Mouse (Mus musculus): ENCODE data around the gene Slc35c2. TPM values are rescaled to one million over a fixed set of nuclear protein-coding genes. Genes with fewer than 3 reads are reported as not detected.

The Slc35c2 gene
- polyA plus RNA-seq, 1 experiment from 2014 or later = 73.4 TPM

DNA sequence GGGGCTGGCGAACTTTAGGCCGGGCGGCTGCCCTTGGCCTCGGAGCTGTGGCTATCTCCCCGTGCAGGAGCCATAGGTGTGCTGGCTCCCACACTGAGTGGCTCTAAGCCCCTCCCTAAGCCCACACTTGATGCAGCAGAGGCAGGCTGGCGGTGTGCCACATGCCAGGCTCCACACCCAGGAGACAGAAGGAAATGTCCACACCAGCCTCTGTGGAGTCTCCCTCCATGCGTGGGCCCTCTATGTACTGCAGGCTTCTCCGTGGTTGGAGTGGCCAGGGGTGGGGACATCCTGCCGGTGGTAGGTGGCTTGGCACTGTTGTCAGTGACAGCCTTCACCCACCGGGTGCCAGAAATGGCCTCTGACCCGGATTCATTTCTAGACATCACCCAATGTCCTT is 58.6 kb downstream of the Slc35c2 start:
- 64% methylated on average over 11 of the region's 11 CpGs for WGBS
- Histone ChIP-seq H3K9ac (ENCODE audit: low read depth, low read length) (no peak overlapping the region), H3K36me3 (ENCODE audit: control insufficient read depth, insufficient read depth, low read length) (no peaks in the 10 kb centered on the region), H3K4me3 (ENCODE audit: low read length) (no peak overlapping the region), H3K9me3 (ENCODE audit: control insufficient read depth, low read length) (no peaks in the 10 kb centered on the region), H3K4me1 (ENCODE audit: control insufficient read depth, insufficient read depth, low read depth, low read length) (peaks cover 8% of the 10 kb centered on the region), H3K4me2 (ENCODE audit: low read length) (no peak overlapping the region), H3K27ac (ENCODE audit: low read depth, low read length) (no peak overlapping the region), H3K27me3 (replicated peaks; ENCODE audit: control insufficient read depth, insufficient read depth, low read length) (peaks cover 6% of the 10 kb centered on the region)
- no peak for ATAC-seq

Other genes starting within 250 kb of the Slc35c2 start
- gene Cd40, start 232.2 kb downstream of the Slc35c2 start, polyA plus RNA-seq (2015; fragmentation: Nextera tagmentation; extraction: Ambion mirVana) = 6.1 and 7.9 TPM in 2 replicates
- not detected in 2 replicates for gene 1700025C18Rik, start 197.1 kb downstream of the Slc35c2 start, polyA plus RNA-seq (2015; fragmentation: Nextera tagmentation; extraction: Ambion mirVana)
- 11.0 and 13.1 TPM in 2 replicates for gene Cdh22, start 53.0 kb downstream of the Slc35c2 start, polyA plus RNA-seq (2015; fragmentation: Nextera tagmentation; extraction: Ambion mirVana)
- 96.2 and 115 TPM in 2 replicates for gene Elmo2, start 38.6 kb upstream of the Slc35c2 start, polyA plus RNA-seq (2015; fragmentation: Nextera tagmentation; extraction: Ambion mirVana)
- 4.5 and 5.5 TPM in 2 replicates for gene Zfp663, start 80.9 kb upstream of the Slc35c2 start, polyA plus RNA-seq (2015; fragmentation: Nextera tagmentation; extraction: Ambion mirVana)
- 6.8 and 9.0 TPM in 2 replicates for gene Zfp334, start 100.4 kb upstream of the Slc35c2 start, polyA plus RNA-seq (2015; fragmentation: Nextera tagmentation; extraction: Ambion mirVana)
- gene Ocstamp, start 112.5 kb upstream of the Slc35c2 start, polyA plus RNA-seq (2015; fragmentation: Nextera tagmentation; extraction: Ambion mirVana) = 0.04 and 0.05 TPM in 2 replicates
- gene Slc13a3, start 185.4 kb upstream of the Slc35c2 start, polyA plus RNA-seq (2015; fragmentation: Nextera tagmentation; extraction: Ambion mirVana) = 11.7 and 13.1 TPM in 2 replicates
- 40.6 and 42.6 TPM in 2 replicates for gene Trp53rka, start 205.5 kb upstream of the Slc35c2 start, polyA plus RNA-seq (2015; fragmentation: Nextera tagmentation; extraction: Ambion mirVana)
- gene Slc2a10, start 215.9 kb upstream of the Slc35c2 start, polyA plus RNA-seq (2015; fragmentation: Nextera tagmentation; extraction: Ambion mirVana) = 3.0 and 3.3 TPM in 2 replicates